Mouse (Mus musculus) liver, embryonic 13.5 days (tissue): ENCODE results near the gene Npcd. TPM values are rescaled to one million over a fixed set of nuclear protein-coding genes. Genes with fewer than 3 reads are reported as not detected.

ENCODE experiments used
- ATAC-seq: fragments of 200-750 bp; cut with Nextera tagmentation; 2 replicates; pipeline ENCODE4 v1.8.0; 2017; ENCODE audit warnings: low read depth, mild to moderate bottlenecking, moderate number of reproducible peaks, moderate library complexity
- DNase-seq: peaks from one replicate; pipeline ENCODE4 v3.0.0; 2022
- H3K27ac ChIP-seq: fragments of 300-500 bp; sonication (generic); 2 replicates; pipeline ENCODE4 v1.5.1; 2015; ENCODE audit warnings: moderate library complexity, mild to moderate bottlenecking, inconsistent platforms
- H3K27me3 ChIP-seq: fragments of 300-500 bp; sonication (generic); 2 replicates; pipeline ENCODE4 v1.6.1; 2015; ENCODE audit warnings: mild to moderate bottlenecking, inconsistent platforms
- H3K36me3 ChIP-seq: fragments of 300-500 bp; sonication (generic); 2 replicates; pipeline ENCODE4 v1.6.1; 2015; ENCODE audit warnings: mild to moderate bottlenecking, inconsistent platforms
- H3K4me1 ChIP-seq: fragments of 300-500 bp; sonication (generic); replicated peaks from 2 replicates; pipeline ENCODE4 v1.6.1; 2015; ENCODE audit warnings: inconsistent platforms
- H3K4me2 ChIP-seq: fragments of 300-500 bp; sonication (generic); 2 replicates; pipeline ENCODE4 v1.6.1; 2015; ENCODE audit warnings: inconsistent platforms, mild to moderate bottlenecking, moderate library complexity
- H3K4me3 ChIP-seq: fragments of 300-500 bp; sonication (generic); replicated peaks from 2 replicates; pipeline ENCODE4 v1.5.1; 2015; ENCODE audit warnings: mild to moderate bottlenecking, inconsistent platforms
- H3K9ac ChIP-seq: fragments of 300-500 bp; sonication (generic); 2 replicates; pipeline ENCODE4 v1.6.1; 2015; ENCODE audit warnings: mild to moderate bottlenecking, inconsistent platforms
- H3K9me3 ChIP-seq: fragments of 300-500 bp; sonication (generic); replicated peaks from 2 replicates; pipeline ENCODE4 v1.6.1; 2016; ENCODE audit warnings: inconsistent platforms
- WGBS: fragments of 180-500 bp; shearing (Covaris S2); methylation state at CpG from one replicate; pipeline ENCODE4 v1.1.7; 2015; ENCODE audit not compliant: insufficient replicate concordance; 5-methylcytosine and 5-hydroxymethylcytosine counted together
- polyA plus RNA-seq: library from polyadenylated mRNA; unstranded; fragments of >200 nt; fragmentation: Nextera tagmentation; extraction: Ambion mirVana; gene quantifications from 2 replicates; pipeline ENCODE4 v1.2.1, GENCODE M21; 2015

Gene Npcd
- polyA plus RNA-seq, 1 experiment from 2014 or later = not detected

DNA sequence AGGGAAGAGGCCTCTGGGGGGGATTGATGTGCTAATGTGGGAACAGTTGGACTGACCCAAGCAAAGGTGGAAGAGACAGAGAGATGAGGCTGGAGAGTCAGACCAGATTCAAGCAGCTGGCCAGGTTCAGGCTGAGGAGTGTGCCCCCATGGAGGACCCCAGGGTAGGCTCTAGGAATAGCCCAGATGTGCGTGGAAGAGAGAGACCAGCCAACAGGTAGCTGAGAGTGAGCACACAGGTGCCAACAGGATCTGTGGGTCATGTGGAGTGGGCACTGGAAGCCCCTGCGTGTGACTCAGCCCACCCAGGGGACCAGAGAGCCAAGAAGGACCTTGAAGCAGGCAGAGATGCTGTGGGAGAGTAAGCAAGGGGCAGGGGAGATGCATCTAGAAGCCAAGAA, 32.4 kb downstream of the Npcd start:
- H3K9me3 ChIP-seq = no peaks in the 10 kb centered on the region
- no peak overlapping the region for H3K27ac ChIP-seq
- no peak overlapping the region for H3K4me2 ChIP-seq
- H3K9ac ChIP-seq = no peak overlapping the region
- ATAC-seq (no peak), DNase-seq (no peak)
- H3K27me3 ChIP-seq = peaks cover 76% of the 10 kb centered on the region
- H3K4me3 ChIP-seq = no peak overlapping the region
- 45% methylated on average over 2 of the region's 2 CpGs for WGBS
- H3K36me3 ChIP-seq = no peaks in the 10 kb centered on the region
- peaks cover 8% of the 10 kb centered on the region for H3K4me1 ChIP-seq

- Histone ChIP-seq H3K9me3 (no peaks in the 10 kb centered on the region), H3K36me3 (no peaks in the 10 kb centered on the region), H3K27me3 (peaks cover 68% of the 10 kb centered on the region), H3K4me1 (peaks cover 8% of the 10 kb centered on the region), H3K4me3 (no peak overlapping the region), H3K9ac (no peak overlapping the region), H3K27ac (no peak overlapping the region), H3K4me2 (no peak overlapping the region)
- no peak for DNase-seq
- WGBS = 51% methylated on average over 11 of the region's 11 CpGs
- no peak for ATAC-seq
Measured at GRCm38 (mm10) chr15:79800701-79801100, 33.3 kb downstream of the Npcd start.

- Histone ChIP-seq H3K9ac (no peak overlapping the region), H3K36me3 (no peaks in the 10 kb centered on the region), H3K27ac (no peak overlapping the region), H3K27me3 (peaks cover 55% of the 10 kb centered on the region), H3K4me1 (no peaks in the 10 kb centered on the region), H3K4me3 (no peak overlapping the region), H3K4me2 (no peak overlapping the region), H3K9me3 (no peaks in the 10 kb centered on the region)
- ATAC-seq = no peak
- no peak for DNase-seq
- whole genome bisulfite sequencing = 78% methylated on average over 10 of the region's 10 CpGs
Measured at GRCm38 (mm10) chr15:79798591-79798990, 35.4 kb downstream of the Npcd start.

GRCm38 (mm10) chr15:79797680-79798079, 36.4 kb downstream of the Npcd start:
- Histone ChIP-seq H3K9me3 (no peaks in the 10 kb centered on the region), H3K27me3 (peaks cover 50% of the 10 kb centered on the region), H3K36me3 (no peaks in the 10 kb centered on the region), H3K4me1 (no peaks in the 10 kb centered on the region), H3K27ac (no peak overlapping the region), H3K4me3 (no peak overlapping the region), H3K4me2 (no peak overlapping the region), H3K9ac (no peak overlapping the region)
- whole genome bisulfite sequencing = 66% methylated on average over 8 of the region's 8 CpGs
- ATAC-seq (no peak), DNase-seq (no peak)

DNA sequence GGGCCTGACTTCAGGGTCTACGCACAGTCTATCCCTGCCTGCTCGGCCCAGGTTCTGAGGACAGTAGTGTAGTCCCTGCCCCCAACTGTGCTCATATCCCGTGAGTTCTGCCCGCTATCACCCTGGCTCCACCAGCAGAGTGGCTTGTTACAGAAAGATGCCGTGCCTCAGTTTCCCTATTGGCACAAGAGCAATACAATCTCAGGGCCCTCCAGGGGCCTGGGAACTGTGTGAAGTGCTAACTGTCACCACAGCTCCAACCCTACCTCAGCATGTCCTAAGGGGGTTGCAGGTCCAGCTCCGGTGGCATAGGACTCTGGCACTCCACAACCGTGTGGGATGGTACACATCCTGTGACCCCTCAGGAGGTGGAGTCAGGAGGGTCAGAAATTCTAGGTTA, 36.9 kb downstream of the Npcd start:
- Histone ChIP-seq H3K36me3 (no peaks in the 10 kb centered on the region), H3K27ac (no peak overlapping the region), H3K4me2 (no peak overlapping the region), H3K4me3 (no peak overlapping the region), H3K9me3 (no peaks in the 10 kb centered on the region), H3K27me3 (peaks cover 50% of the 10 kb centered on the region), H3K9ac (no peak overlapping the region), H3K4me1 (no peaks in the 10 kb centered on the region)
- no peak for ATAC-seq
- DNase-seq = no peak
- 68% methylated on average over 7 of the region's 7 CpGs for WGBS

- Histone ChIP-seq H3K27ac (no peak overlapping the region), H3K4me2 (no peak overlapping the region), H3K36me3 (no peaks in the 10 kb centered on the region), H3K27me3 (peaks cover 47% of the 10 kb centered on the region), H3K9me3 (no peaks in the 10 kb centered on the region), H3K4me1 (no peaks in the 10 kb centered on the region), H3K9ac (no peak overlapping the region), H3K4me3 (no peak overlapping the region)
- ATAC-seq = no peak
- no peak for DNase-seq
- WGBS = 65% methylated on average over 12 of the region's 12 CpGs
Measured at GRCm38 (mm10) chr15:79796256-79796655, 37.8 kb downstream of the Npcd start.

DNA sequence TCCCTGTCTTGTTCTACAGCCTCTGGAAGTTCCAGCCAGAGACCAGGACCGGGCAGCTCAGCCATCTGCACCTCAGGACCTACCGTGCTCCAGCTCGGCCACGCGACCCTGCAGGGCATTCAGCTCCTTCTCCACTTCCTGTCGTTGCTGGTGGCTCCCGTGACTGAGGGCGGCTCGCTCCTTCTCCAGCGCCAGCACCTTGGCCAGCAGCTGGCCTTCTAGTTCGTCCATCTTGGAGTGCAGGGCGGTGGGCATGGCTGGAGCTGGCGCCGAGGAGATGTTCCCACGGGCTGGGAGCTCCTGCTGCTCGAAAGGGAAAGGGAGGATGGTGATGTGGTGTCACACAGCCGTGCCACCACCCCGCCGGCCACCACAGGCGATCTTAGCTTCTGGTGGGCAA, 39.9 kb downstream of the Npcd start:
- Histone ChIP-seq H3K27me3 (peaks cover 40% of the 10 kb centered on the region), H3K4me1 (no peaks in the 10 kb centered on the region), H3K36me3 (no peaks in the 10 kb centered on the region), H3K27ac (no peak overlapping the region), H3K9ac (no peak overlapping the region), H3K9me3 (no peaks in the 10 kb centered on the region), H3K4me3 (no peak overlapping the region), H3K4me2 (no peak overlapping the region)
- WGBS = 17% methylated on average over 20 of the region's 20 CpGs
- ATAC-seq (no peak), DNase-seq (no peak)

GRCm38 (mm10) chr15:79793076-79793475, 41.0 kb downstream of the Npcd start:
- DNase-seq (no peak), ATAC-seq (no peak)
- Histone ChIP-seq H3K27ac (no peak overlapping the region), H3K4me1 (no peaks in the 10 kb centered on the region), H3K9me3 (no peaks in the 10 kb centered on the region), H3K4me2 (no peak overlapping the region), H3K36me3 (no peaks in the 10 kb centered on the region), H3K4me3 (no peak overlapping the region), H3K9ac (no peak overlapping the region), H3K27me3 (peaks cover 32% of the 10 kb centered on the region)
- 65% methylated on average over 9 of the region's 9 CpGs for WGBS

- Histone ChIP-seq H3K9ac (no peak overlapping the region), H3K4me3 (no peak overlapping the region), H3K4me2 (no peak overlapping the region), H3K9me3 (no peaks in the 10 kb centered on the region), H3K4me1 (no peaks in the 10 kb centered on the region), H3K27ac (no peak overlapping the region), H3K27me3 (peaks cover 37% of the 10 kb centered on the region), H3K36me3 (no peaks in the 10 kb centered on the region)
- 29% methylated on average over 19 of the region's 19 CpGs for WGBS
- ATAC-seq (peak; percentile 34; the same call in 1 of the 2 replicates), DNase-seq (peak; percentile 16)
Measured at GRCm38 (mm10) chr15:79792455-79792854, 41.6 kb downstream of the Npcd start.

DNA sequence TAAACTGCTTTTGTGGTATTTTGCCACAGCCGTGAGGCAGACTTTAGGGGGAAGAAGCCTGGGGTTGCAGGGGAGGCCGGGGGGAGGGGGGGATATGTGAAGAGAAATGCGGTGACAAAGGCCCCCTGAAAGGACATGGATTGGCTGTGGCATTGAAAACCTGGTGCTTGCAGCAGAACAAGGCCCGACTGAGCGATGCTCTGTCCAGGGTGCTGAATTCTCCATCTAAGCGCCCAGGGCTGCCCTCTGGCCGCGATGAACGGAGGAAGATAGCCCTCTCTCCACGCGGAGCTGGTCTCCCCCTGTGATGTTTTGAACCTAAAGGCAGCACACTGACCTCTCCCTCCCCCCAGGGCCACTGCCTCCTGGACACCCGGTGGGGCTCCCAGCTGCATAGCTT, 42.5 kb downstream of the Npcd start:
- WGBS = 3% methylated on average over 12 of the region's 12 CpGs
- peaks cover 43% of the 10 kb centered on the region for H3K27me3 ChIP-seq
- H3K4me2 ChIP-seq = no peak overlapping the region
- no peak; the same call in 1 of the 2 replicates for ATAC-seq
- H3K9me3 ChIP-seq = no peaks in the 10 kb centered on the region
- H3K27ac ChIP-seq = no peak overlapping the region
- H3K4me1 ChIP-seq = no peaks in the 10 kb centered on the region
- no peak overlapping the region for H3K9ac ChIP-seq
- peak; percentile 37 for DNase-seq
- no peak overlapping the region for H3K4me3 ChIP-seq
- no peaks in the 10 kb centered on the region for H3K36me3 ChIP-seq

GRCm38 (mm10) chr15:79790905-79791304, 43.1 kb downstream of the Npcd start:
- H3K27me3 ChIP-seq = peaks cover 45% of the 10 kb centered on the region

GRCm38 (mm10) chr15:79790111-79790510, 43.9 kb downstream of the Npcd start:
- Histone ChIP-seq H3K4me2 (no peak overlapping the region), H3K4me3 (no peak overlapping the region), H3K9me3 (no peaks in the 10 kb centered on the region), H3K27ac (no peak overlapping the region), H3K9ac (no peak overlapping the region), H3K4me1 (no peaks in the 10 kb centered on the region), H3K27me3 (peaks cover 47% of the 10 kb centered on the region), H3K36me3 (no peaks in the 10 kb centered on the region)
- ATAC-seq (no peak), DNase-seq (no peak)
- 37% methylated on average over 8 of the region's 8 CpGs for WGBS

More at GRCm38 (mm10) chr15:79790905-79791304, 43.1 kb downstream of the Npcd start:
- Histone ChIP-seq H3K27ac (no peak overlapping the region), H3K4me2 (no peak overlapping the region), H3K4me3 (no peak overlapping the region), H3K36me3 (no peaks in the 10 kb centered on the region), H3K9ac (no peak overlapping the region), H3K4me1 (no peaks in the 10 kb centered on the region), H3K9me3 (no peaks in the 10 kb centered on the region)
- ATAC-seq (no peak), DNase-seq (no peak)
- 62% methylated on average over 6 of the region's 6 CpGs for WGBS
